Mouse (Mus musculus) MEL (cell line): Measurements from ENCODE around the gene Ssr2. TPM values are rescaled to one million over a fixed set of nuclear protein-coding genes. Genes with fewer than 3 reads are reported as not detected.

Experiments used
- DNase-seq: peaks from one replicate; pipeline ENCODE4 v3.0.0; 2011; ENCODE audit warnings: low read depth, low spot score
- H3K27ac ChIP-seq: 2 replicates; pipeline ENCODE4 v1.5.1; 2012; ENCODE audit warnings: low read depth, mild to moderate bottlenecking, control low read depth, low read length, moderate library complexity; ENCODE audit not compliant: control insufficient read depth
- H3K27me3 ChIP-seq, 2 experiments: fragments of 150-350 bp in 1 of 2; sonication (generic) in 1 of 2; 2 replicates each; pipeline ENCODE4 v1.6.1; 2012; ENCODE audit warnings: low read length in 2 of 2, mild to moderate bottlenecking in 2 of 2, improper control_type of control experiment in 1 of 2, moderate library complexity in 1 of 2; ENCODE audit not compliant: insufficient read depth in 2 of 2, control insufficient read depth in 1 of 2
- H3K36me3 ChIP-seq, 2 experiments: 2 replicates each; pipeline ENCODE4 v1.6.1; 2012 to 2014; ENCODE audit warnings: low read length in 2 of 2, improper control_type of control experiment in 1 of 2, inconsistent platforms in 1 of 2, mild to moderate bottlenecking in 1 of 2; ENCODE audit not compliant: insufficient read depth in 2 of 2, control insufficient read depth in 1 of 2
- H3K4me1 ChIP-seq, 2 experiments: fragments of 150-350 bp in 1 of 2; sonication (generic) in 1 of 2; 2 replicates each; pipeline ENCODE4 v1.6.1; 2012; ENCODE audit warnings: low read length in 2 of 2, improper control_type of control experiment in 1 of 2, mild to moderate bottlenecking in 1 of 2; ENCODE audit not compliant: insufficient read depth in 2 of 2, control insufficient read depth in 1 of 2
- H3K4me3 ChIP-seq, 2 experiments: fragments of 150-350 bp in 1 of 2; sonication (generic) in 1 of 2; 2 replicates each; pipeline ENCODE4 v1.5.1; 2012; ENCODE audit warnings: low read depth in 2 of 2, low read length in 2 of 2, mild to moderate bottlenecking in 2 of 2, moderate library complexity in 2 of 2, control low read depth in 1 of 2, improper control_type of control experiment in 1 of 2; ENCODE audit not compliant: control insufficient read depth in 1 of 2, insufficient read depth in 1 of 2
- H3K79me2 ChIP-seq: 2 replicates; pipeline ENCODE4 v1.6.1; 2012; ENCODE audit warnings: mild to moderate bottlenecking, low read length, moderate library complexity; ENCODE audit not compliant: control insufficient read depth, poor library complexity, insufficient read depth
- H3K9ac ChIP-seq: 2 replicates; pipeline ENCODE4 v1.6.1; 2012; ENCODE audit warnings: low read depth, mild to moderate bottlenecking, control low read depth, low read length, moderate library complexity; ENCODE audit not compliant: control insufficient read depth, poor library complexity, severe bottlenecking
- H3K9me3 ChIP-seq: fragments of 150-350 bp; sonication (generic); replicated peaks from 2 replicates; pipeline ENCODE4 v1.6.1; 2012; ENCODE audit warnings: mild to moderate bottlenecking, low read length, improper control_type of control experiment, moderate library complexity; ENCODE audit not compliant: insufficient read depth
- BHLHE40 ChIP-seq: IDR thresholded peaks from 2 replicates; pipeline ENCODE4 v1.6.1; 2012; ENCODE audit warnings: low read depth, mild to moderate bottlenecking, inconsistent platforms, low read length, improper control_type of control experiment, borderline replicate concordance
- CTCF ChIP-seq, 3 experiments: IDR thresholded peaks in 2 of 3; conservative IDR thresholded peaks in 1 of 3; 2 replicates each; pipeline ENCODE4 v1.5.1; 2011 to 2012; ENCODE audit warnings: low read length in 3 of 3, low read depth in 2 of 3, mild to moderate bottlenecking in 2 of 3, improper control_type of control experiment in 1 of 3, inconsistent platforms in 1 of 3, mixed read lengths in 1 of 3, moderate library complexity in 1 of 3; ENCODE audit not compliant: control insufficient read depth in 1 of 3, insufficient read depth in 1 of 3, poor library complexity in 1 of 3, severe bottlenecking in 1 of 3
- E2F4 ChIP-seq: IDR thresholded peaks from 2 replicates; pipeline ENCODE4 v1.6.1; 2011; ENCODE audit warnings: low read depth, low read length, improper control_type of control experiment, borderline replicate concordance
- ELF1 ChIP-seq: IDR thresholded peaks from 2 replicates; pipeline ENCODE4 v1.6.1; 2014; ENCODE audit warnings: low read depth, mild to moderate bottlenecking, inconsistent platforms, low read length, improper control_type of control experiment, moderate library complexity
- EP300 ChIP-seq, 2 experiments: IDR thresholded peaks; 2 replicates each; pipeline ENCODE4 v1.6.1; 2011; ENCODE audit warnings: improper control_type of control experiment in 2 of 2, low read length in 2 of 2, low read depth in 1 of 2, mild to moderate bottlenecking in 1 of 2
- ETS1 ChIP-seq: IDR thresholded peaks from 2 replicates; pipeline ENCODE4 v1.6.1; 2012; ENCODE audit warnings: low read depth, mild to moderate bottlenecking, inconsistent platforms, low read length, improper control_type of control experiment, moderate library complexity
- GABPA ChIP-seq: IDR thresholded peaks from 2 replicates; pipeline ENCODE4 v1.6.1; 2012; ENCODE audit warnings: low read depth, mild to moderate bottlenecking, inconsistent platforms, low read length, improper control_type of control experiment, moderate library complexity
- HCFC1 ChIP-seq: IDR thresholded peaks from 2 replicates; pipeline ENCODE4 v1.6.1; 2012; ENCODE audit warnings: low read depth, mild to moderate bottlenecking, inconsistent platforms, low read length, improper control_type of control experiment, moderate library complexity
- KAT2A ChIP-seq: conservative IDR thresholded peaks from 2 replicates; pipeline ENCODE4 v1.6.1; 2012; ENCODE audit warnings: low read depth, low read length, improper control_type of control experiment, inconsistent platforms
- MAX ChIP-seq: IDR thresholded peaks from 2 replicates; pipeline ENCODE4 v1.6.1; 2011; ENCODE audit warnings: low read length, improper control_type of control experiment
- MAZ ChIP-seq: IDR thresholded peaks from 2 replicates; pipeline ENCODE4 v1.6.1; 2012; ENCODE audit warnings: low read depth, mild to moderate bottlenecking, inconsistent platforms, low read length, improper control_type of control experiment
- MYC ChIP-seq: IDR thresholded peaks from 2 replicates; pipeline ENCODE4 v1.6.1; 2011; ENCODE audit warnings: low read depth, mild to moderate bottlenecking, low read length, improper control_type of control experiment, moderate library complexity
- NRF1 ChIP-seq: IDR thresholded peaks from 2 replicates; pipeline ENCODE4 v1.6.1; 2014; ENCODE audit warnings: low read depth, mild to moderate bottlenecking, inconsistent platforms, low read length, improper control_type of control experiment, moderate library complexity; ENCODE audit not compliant: poor library complexity, insufficient read depth, severe bottlenecking
- POLR2A ChIP-seq, 2 experiments: IDR thresholded peaks; 2 replicates each; pipeline ENCODE4 v1.6.1; 2011 to 2012; ENCODE audit warnings: low read length in 2 of 2, mild to moderate bottlenecking in 2 of 2, control low read depth in 1 of 2, improper control_type of control experiment in 1 of 2, low read depth in 1 of 2, moderate library complexity in 1 of 2; ENCODE audit not compliant: control insufficient read depth in 1 of 2, insufficient read depth in 1 of 2, poor library complexity in 1 of 2
- POLR2AphosphoS5 ChIP-seq: IDR thresholded peaks from 2 replicates; pipeline ENCODE4 v1.6.1; 2012; ENCODE audit warnings: low read depth, borderline replicate concordance, mild to moderate bottlenecking, inconsistent platforms, low read length, moderate library complexity, mixed read lengths
- SIN3A ChIP-seq: IDR thresholded peaks from 2 replicates; pipeline ENCODE4 v1.6.1; 2012; ENCODE audit warnings: low read length, improper control_type of control experiment, inconsistent platforms
- TAL1 ChIP-seq: IDR thresholded peaks from 2 replicates; pipeline ENCODE4 v1.6.1; 2012; ENCODE audit warnings: mild to moderate bottlenecking, inconsistent platforms, low read length, moderate library complexity, mixed read lengths
- UBTF ChIP-seq: IDR thresholded peaks from 2 replicates; pipeline ENCODE4 v1.6.1; 2012; ENCODE audit warnings: low read depth, mild to moderate bottlenecking, inconsistent platforms, low read length, improper control_type of control experiment, moderate library complexity, borderline replicate concordance; ENCODE audit not compliant: insufficient read depth
- USF2 ChIP-seq, 2 experiments: IDR thresholded peaks; 2 replicates each; pipeline ENCODE4 v1.6.1; 2011 to 2012; ENCODE audit warnings: improper control_type of control experiment in 2 of 2, low read length in 2 of 2, borderline replicate concordance in 1 of 2, inconsistent platforms in 1 of 2, low read depth in 1 of 2, mild to moderate bottlenecking in 1 of 2; ENCODE audit not compliant: insufficient read depth in 1 of 2
- ZC3H11A ChIP-seq: IDR thresholded peaks from 2 replicates; pipeline ENCODE4 v1.6.1; 2012; ENCODE audit warnings: low read depth, mild to moderate bottlenecking, inconsistent platforms, low read length, improper control_type of control experiment
- ZNF384 ChIP-seq: IDR thresholded peaks from 2 replicates; pipeline ENCODE4 v1.6.1; 2012; ENCODE audit warnings: low read depth, mild to moderate bottlenecking, inconsistent platforms, low read length, improper control_type of control experiment
- polyA plus RNA-seq, 2 experiments: library from polyadenylated mRNA; stranded (reverse) in 1 of 2; unstranded in 1 of 2; fragments of >175 nt in 1 of 2; fragments of >200 nt in 1 of 2; gene quantifications; 2 replicates each; pipeline versions ENCODE4 v1.2.1 to v1.2.4; 2012; ENCODE audit warnings: low replicate concordance in 2 of 2, low read depth in 1 of 2; ENCODE audit not compliant: insufficient read length in 2 of 2, insufficient read depth in 1 of 2, missing spikeins in 1 of 2
- total RNA-seq: library from RNA; depleted of rRNA; stranded (reverse); fragments of 300-350 nt; gene quantifications from 2 replicates; pipeline ENCODE4 v1.2.3, GENCODE M21; 2012

Ssr2 gene
- total and polyA plus RNA-seq, 3 experiments = 176 to 706 (median 594) TPM

- Histone ChIP-seq H3K27me3 (no peaks in the 10 kb centered on the region), H3K4me1 (peaks cover 35 to 47% of the 10 kb centered on the region in 2 experiments), H3K36me3 (peaks cover 23 to 44% of the 10 kb centered on the region in 2 experiments)
- TF ChIP-seq MAX (no peak), GABPA (no peak), USF2 (IDR thresholded peaks at IDR 0.05; ENCODE audit: borderline replicate concordance in 1 of 2, insufficient read depth in 1 of 2, low read depth in 1 of 2, low read length in 2 of 2) (no peak), SIN3A (no peak), NRF1 (no peak), UBTF (no peak), TAL1 (no peak), MAZ (no peak), ETS1 (no peak), POLR2AphosphoS5 (no peak), BHLHE40 (no peak), EP300 (IDR thresholded peaks at IDR 0.05; ENCODE audit: low read depth in 1 of 2, low read length in 2 of 2) (no peak), CTCF (IDR thresholded peaks at IDR 0.05 in 2 of 3, conservative IDR thresholded peaks at IDR 0.05 in 1 of 3; ENCODE audit: control insufficient read depth in 1 of 3, insufficient read depth in 1 of 3, low read depth in 2 of 3, low read length in 3 of 3, poor library complexity in 1 of 3, severe bottlenecking in 1 of 3) (no peak), ZNF384 (no peak), POLR2A (IDR thresholded peaks at IDR 0.05; ENCODE audit: control insufficient read depth in 1 of 2, insufficient read depth in 1 of 2, low read depth in 1 of 2, low read length in 2 of 2, poor library complexity in 1 of 2) (no peak), ZC3H11A (no peak), HCFC1 (no peak), ELF1 (no peak)
- TF ChIP-seq, all 39 proteins: peak for 0
- Histone ChIP-seq H3K27ac (peak overlapping the region; percentile 97), H3K4me3 (no peak overlapping the region), H3K9me3 (no peaks in the 10 kb centered on the region), H3K79me2 (peaks cover 97% of the 10 kb centered on the region), H3K9ac (peak overlapping the region; percentile 19; the same call in 1 of the 2 replicates)
- no peak for DNase-seq
Measured at GRCm38 (mm10) chr3:88625531-88625930, 49.9 kb downstream of the Ssr2 start.

- peak overlapping the region; percentile 65 for H3K27ac ChIP-seq
- DNase-seq = no peak
- H3K9ac ChIP-seq = peak overlapping the region; percentile 26
- H3K4me3 ChIP-seq = no peak overlapping the region
- H3K9me3 ChIP-seq = no peaks in the 10 kb centered on the region
- H3K79me2 ChIP-seq = peaks cover 89% of the 10 kb centered on the region
- TF ChIP-seq SIN3A (no peak), ELF1 (no peak), TAL1 (no peak), E2F4 (no peak), ZNF384 (no peak), MYC (no peak), KAT2A (no peak)
- H3K27me3 ChIP-seq = no peaks in the 10 kb centered on the region
- peaks cover 30 to 44% of the 10 kb centered on the region in 2 experiments for H3K36me3 ChIP-seq
- peaks cover 35 to 47% of the 10 kb centered on the region in 2 experiments for H3K4me1 ChIP-seq
Measured at GRCm38 (mm10) chr3:88626316-88626715, 50.6 kb downstream of the Ssr2 start.
